ENCODE assay signal across 12 mouse cellular contexts in genomic region chr5:25296830-25297229, GRCm38 (mm10).
DNase-seq lines count a peak whose midpoint lies in the region; TF ChIP-seq lines count a peak whose summit lies in the region.
"Had no signal": no experiment of that assay in that cellular context is flagged by ENCODE, and none has a peak within 500 bp of the region (broad histone marks: within the 10 kb centered on the region; RNA-seq: fewer than 3 reads in every experiment).

No protein-coding gene starts in this region.

- intact Hi-C loops in gastrocnemius, postnatal 36 days (cut with DNase I): no loop called here
- intact Hi-C loops in heart, adult 2 months (cut with DNase I): no loop called here

- no peak overlapping the region for H3K9ac ChIP-seq in heart, adult 2 months (ENCODE audit: low read depth, low read length)

- no peak overlapping the region for H3K4me3 ChIP-seq in heart, adult 2 months
- H3K4me3 ChIP-seq: embryonic facial prominence, embryonic 10.5 days; limb, embryonic 10.5 days had no signal

- no peak for TF ChIP-seq EP300 in heart, adult 2 months (IDR thresholded peaks at IDR 0.05; ENCODE audit: insufficient read depth, low read depth, low read length)

- no peak overlapping the region for H3K27ac ChIP-seq in heart, adult 2 months
- H3K27ac ChIP-seq: embryonic facial prominence, embryonic 10.5 days; hindbrain, postnatal 0 days; limb, embryonic 10.5 days had no signal

- peak; percentile 12 for DNase-seq in gastrocnemius, adult 18-20 months (ENCODE audit: low spot score)
- no peak for DNase-seq in gastrocnemius, postnatal 36 days
- DNase-seq in urinary bladder, adult 18-20 months (ENCODE audit: low spot score in 2 of 2): peak; percentile 14 to 51
- no peak for DNase-seq in urinary bladder, postnatal 10 days (ENCODE audit: low spot score)
- peak; percentile 69 to 75 for DNase-seq in layer of hippocampus, adult 8-10 months (ENCODE audit: low spot score in 2 of 2)
- DNase-seq in heart, adult 9 months (ENCODE audit: low spot score in 2 of 2): no peak
- DNase-seq in ovary, postnatal 36 days (ENCODE audit: low spot score): no peak
- no peak for DNase-seq in heart, adult 2 months
- DNase-seq: lung, postnatal 4 days had no signal

- no peak for TF ChIP-seq CTCF in heart, adult 2 months (IDR thresholded peaks at IDR 0.05)

- peaks cover 11% of the 10 kb centered on the region for H3K36me3 ChIP-seq in heart, adult 2 months (ENCODE audit: control insufficient read depth, insufficient read depth, low read length)

- WGBS in heart, adult 2 months: 24% methylated on average over 3 of the region's 3 CpGs

- peaks cover 5% of the 10 kb centered on the region for H3K4me1 ChIP-seq in heart, adult 2 months (ENCODE audit: control insufficient read depth, insufficient read depth, low read length)
- H3K4me1 ChIP-seq: embryonic facial prominence, embryonic 10.5 days; limb, embryonic 10.5 days had no signal

- no peaks in the 10 kb centered on the region; the same call in 1 of the 2 replicates for H3K79me2 ChIP-seq in heart, adult 2 months (replicated peaks; ENCODE audit: control insufficient read depth, insufficient read depth, low read length)

- no peak for TF ChIP-seq POLR2A in heart, adult 2 months (IDR thresholded peaks at IDR 0.05; ENCODE audit: insufficient read depth, low read depth, low read length)

- H3K27me3 ChIP-seq in heart, adult 2 months (ENCODE audit: control insufficient read depth, insufficient read depth, low read length): no peaks in the 10 kb centered on the region

Comparison
In these comparisons a context has a peak if more than half of its experiments do, and no peak if none do; other contexts are left out.
1. DNase-seq: peak in gastrocnemius, adult 18-20 months (single experiment), urinary bladder, adult 18-20 months (2 of 2) and layer of hippocampus, adult 8-10 months (2 of 2); none in gastrocnemius, postnatal 36 days (0 of 2), urinary bladder, postnatal 10 days (single experiment), heart, adult 9 months (0 of 2), ovary, postnatal 36 days (single experiment) and heart, adult 2 months (0 of 2).